Comparison of ENCODE assay signal across 19 mouse cellular contexts in genomic region chr2:5469366-5469941, GRCm38 (mm10).
DNase-seq lines count a peak whose midpoint lies in the region; ATAC-seq lines count a peak whose summit lies in the region.
"Had no signal": no experiment of that assay in that cellular context is flagged by ENCODE, and none has a peak within 500 bp of the region (broad histone marks: within the 10 kb centered on the region; RNA-seq: fewer than 3 reads in every experiment).

No protein-coding gene starts in this region.

- ATAC-seq in frontal cortex, adult (ENCODE audit: low TSS enrichment) = peak; percentile 81
- ATAC-seq: forebrain, embryonic 16.5 days; lung, postnatal 0 days had no signal

- no peak for DNase-seq in frontal cortex, postnatal 10 days (ENCODE audit: low spot score in 2 of 2)
- peak; percentile 30 for DNase-seq in layer of hippocampus, adult 9-10 months (ENCODE audit: low spot score)
- DNase-seq in layer of hippocampus, postnatal 25 days (ENCODE audit: extremely low spot score in 1 of 2, low spot score in 1 of 2) = no peak
- peak; percentile 52 for DNase-seq in right cerebral cortex, adult 18-20 months
- DNase-seq in right cerebral cortex, postnatal 10 days (ENCODE audit: low spot score in 2 of 2) = no peak
- DNase-seq in left cerebral cortex, postnatal 36 days (ENCODE audit: low spot score in 2 of 2) = peak; percentile 29 to 56
- DNase-seq in gastrocnemius, postnatal 4 days (ENCODE audit: low spot score in 2 of 2) = no peak
- DNase-seq: adrenal gland, adult 8-10 months; cerebellum, adult 9-11 months; heart, postnatal 10 days; kidney, adult 11 months; kidney, postnatal 14 days; liver, embryonic 13.5 days; lung, adult 18-20 months; lung, postnatal 4 days; midbrain, embryonic 14.5 days had no signal

- intact Hi-C loops in left cerebral cortex, postnatal 36 days (cut with DNase I) = no loop called here

Comparison
In these comparisons a context has a peak if more than half of its experiments do, and no peak if none do; other contexts are left out.
1. DNase-seq: peak in layer of hippocampus, adult 9-10 months (single experiment), right cerebral cortex, adult 18-20 months (single experiment) and left cerebral cortex, postnatal 36 days (2 of 2); none in frontal cortex, postnatal 10 days (0 of 2), layer of hippocampus, postnatal 25 days (0 of 2), right cerebral cortex, postnatal 10 days (0 of 2) and gastrocnemius, postnatal 4 days (0 of 2).